Mouse (Mus musculus): ENCODE data around the gene Ccdc7a.

Ccdc7a gene

GRCm38 (mm10) chr8:128686429-128686990 is 378.8 kb downstream of the Ccdc7a start:
- peak; percentile 73 for DNase-seq (ENCODE audit: low spot score)

- DNase-seq (ENCODE audit: low spot score), result peak; percentile 95
Measured at GRCm38 (mm10) chr8:128685507-128686428, 379.5 kb downstream of the Ccdc7a start, which contains the start of gene Itgb1. Itgb1 (plus strand) TSS chr8:128685654.

GRCm38 (mm10) chr8:128684609-128685506 is 380.5 kb downstream of the Ccdc7a start:
- DNase-seq (ENCODE audit: low spot score), result no peak
